Mouse (Mus musculus) kidney, embryonic 15.5 days (tissue): Measurements from ENCODE around the gene Tmtc4. TPM values are rescaled to one million over a fixed set of nuclear protein-coding genes. Genes with fewer than 3 reads are reported as not detected.
A peak's percentile ranks its signal among the peaks of the same experiment; 100 is the strongest.

Experiments
- ATAC-seq: fragments of 200-750 bp; cut with Nextera tagmentation; replicated peaks from 2 replicates; pipeline ENCODE4 v1.8.0; 2017; ENCODE audit warnings: moderate TSS enrichment; ENCODE audit not compliant: low FRiP score
- H3K27ac ChIP-seq: fragments of 300-500 bp; sonication (generic); 2 replicates; pipeline ENCODE4 v1.5.1; 2015; ENCODE audit warnings: mild to moderate bottlenecking, inconsistent platforms
- H3K27me3 ChIP-seq: fragments of 300-500 bp; sonication (generic); 2 replicates; pipeline ENCODE4 v1.6.1; 2015; ENCODE audit warnings: inconsistent platforms
- H3K36me3 ChIP-seq: fragments of 300-500 bp; sonication (generic); 2 replicates; pipeline ENCODE4 v1.6.1; 2015; ENCODE audit warnings: inconsistent platforms
- H3K4me1 ChIP-seq: fragments of 300-500 bp; sonication (generic); 2 replicates; pipeline ENCODE4 v1.6.1; 2015; ENCODE audit warnings: inconsistent platforms
- H3K4me2 ChIP-seq: fragments of 300-500 bp; sonication (generic); 2 replicates; pipeline ENCODE4 v1.6.1; 2015; ENCODE audit warnings: moderate library complexity, mild to moderate bottlenecking, inconsistent platforms
- H3K4me3 ChIP-seq: fragments of 300-500 bp; sonication (generic); replicated peaks from 2 replicates; pipeline ENCODE4 v1.5.1; 2015; ENCODE audit warnings: mild to moderate bottlenecking, inconsistent platforms
- H3K9ac ChIP-seq: fragments of 300-500 bp; sonication (generic); 2 replicates; pipeline ENCODE4 v1.6.1; 2015; ENCODE audit warnings: mild to moderate bottlenecking, inconsistent platforms
- H3K9me3 ChIP-seq: fragments of 300-500 bp; sonication (generic); replicated peaks from 2 replicates; pipeline ENCODE4 v1.6.1; 2016; ENCODE audit warnings: inconsistent platforms
- WGBS: fragments of 180-500 bp; shearing (Covaris S2); methylation state at CpG from one replicate; pipeline ENCODE4 v1.1.7; 2015; ENCODE audit warnings: mixed read lengths; 5-methylcytosine and 5-hydroxymethylcytosine counted together
- polyA plus RNA-seq: library from polyadenylated mRNA; unstranded; fragments of >200 nt; fragmentation: Nextera tagmentation; extraction: Ambion mirVana; gene quantifications from 2 replicates; pipeline ENCODE4 v1.2.1, GENCODE M21; 2015

The Tmtc4 gene
- polyA plus RNA-seq: 37.2 and 37.9 TPM in 2 replicates

GRCm38 (mm10) chr14:122983226-122984215 lies at the start of gene Tmtc4:
Tmtc4 (minus strand) TSS chr14:122984035.
- peak; percentile 99 for ATAC-seq
- under 1% methylated on average over 48 of the region's 54 CpGs for WGBS

GRCm38 (mm10) chr14:123032435-123032834 lies 48.6 kb upstream of the Tmtc4 start:
- Histone ChIP-seq H3K4me3 (no peak overlapping the region), H3K36me3 (no peaks in the 10 kb centered on the region), H3K27ac (no peak overlapping the region), H3K9ac (no peak overlapping the region), H3K9me3 (no peaks in the 10 kb centered on the region), H3K4me1 (no peaks in the 10 kb centered on the region), H3K4me2 (no peak overlapping the region), H3K27me3 (no peaks in the 10 kb centered on the region)
- no peak for ATAC-seq
- 43% methylated on average over 1 of the region's 1 CpGs for WGBS

More at GRCm38 (mm10) chr14:122983226-122984215, at the start of gene Tmtc4:
- H3K36me3 ChIP-seq: no peaks in the 10 kb centered on the region
- peaks cover 37% of the 10 kb centered on the region for H3K4me1 ChIP-seq
- no peaks in the 10 kb centered on the region for H3K9me3 ChIP-seq
- peak within 1 kb of the TSS; percentile 83 for H3K9ac ChIP-seq
- H3K4me2 ChIP-seq: peak within 1 kb of the TSS; percentile 91
- peak within 1 kb of the TSS; percentile 98 for H3K27ac ChIP-seq
- no peaks in the 10 kb centered on the region for H3K27me3 ChIP-seq
- peak within 1 kb of the TSS; percentile 80 for H3K4me3 ChIP-seq

- ATAC-seq: 0 out of 2 replicates have a peak, but pooled peaks have one; percentile 29
- Histone ChIP-seq H3K27me3 (no peaks in the 10 kb centered on the region), H3K9me3 (no peaks in the 10 kb centered on the region), H3K36me3 (no peaks in the 10 kb centered on the region), H3K27ac (no peak overlapping the region), H3K9ac (no peak overlapping the region), H3K4me3 (no peak overlapping the region), H3K4me1 (no peaks in the 10 kb centered on the region), H3K4me2 (no peak overlapping the region)
- 38% methylated on average over 2 of the region's 2 CpGs for WGBS
Measured at GRCm38 (mm10) chr14:123027876-123028275, 44.0 kb upstream of the Tmtc4 start.

- Histone ChIP-seq H3K4me3 (no peak overlapping the region), H3K9ac (no peak overlapping the region), H3K4me2 (no peak overlapping the region), H3K27me3 (no peaks in the 10 kb centered on the region), H3K36me3 (no peaks in the 10 kb centered on the region), H3K4me1 (no peaks in the 10 kb centered on the region), H3K27ac (no peak overlapping the region), H3K9me3 (no peaks in the 10 kb centered on the region)
- ATAC-seq: peak; percentile 66; the same call in 1 of the 2 replicates
Measured at GRCm38 (mm10) chr14:123022981-123023380, 39.1 kb upstream of the Tmtc4 start.

GRCm38 (mm10) chr14:123016310-123016709 lies 32.5 kb upstream of the Tmtc4 start:
- no peak for ATAC-seq
- Histone ChIP-seq H3K9ac (no peak overlapping the region), H3K4me1 (no peaks in the 10 kb centered on the region), H3K4me3 (no peak overlapping the region), H3K4me2 (no peak overlapping the region), H3K27me3 (no peaks in the 10 kb centered on the region), H3K36me3 (no peaks in the 10 kb centered on the region), H3K9me3 (no peaks in the 10 kb centered on the region), H3K27ac (no peak overlapping the region)
- 88% methylated on average over 1 of the region's 1 CpGs for WGBS

- H3K4me2 ChIP-seq: no peak overlapping the region
- H3K4me1 ChIP-seq: no peaks in the 10 kb centered on the region
- no peak overlapping the region for H3K27ac ChIP-seq
- H3K36me3 ChIP-seq: no peaks in the 10 kb centered on the region
- H3K9me3 ChIP-seq: no peaks in the 10 kb centered on the region
- H3K4me3 ChIP-seq: no peak overlapping the region
- no peaks in the 10 kb centered on the region for H3K27me3 ChIP-seq
- H3K9ac ChIP-seq: no peak overlapping the region
- no peak for ATAC-seq
- 80% methylated on average over 2 of the region's 2 CpGs for WGBS
Measured at GRCm38 (mm10) chr14:123015687-123016086, 31.9 kb upstream of the Tmtc4 start.

GRCm38 (mm10) chr14:123009108-123010018 lies 25.5 kb upstream of the Tmtc4 start:
- no peak overlapping the region for H3K4me2 ChIP-seq
- ATAC-seq: no peak
- H3K27me3 ChIP-seq: no peaks in the 10 kb centered on the region
- no peaks in the 10 kb centered on the region for H3K4me1 ChIP-seq
- no peaks in the 10 kb centered on the region for H3K36me3 ChIP-seq
- H3K9me3 ChIP-seq: no peaks in the 10 kb centered on the region
- H3K9ac ChIP-seq: no peak overlapping the region
- no peak overlapping the region for H3K27ac ChIP-seq
- 74% methylated on average over 18 of the region's 18 CpGs for WGBS
- no peak overlapping the region for H3K4me3 ChIP-seq

GRCm38 (mm10) chr14:123008672-123009071 lies 24.8 kb upstream of the Tmtc4 start:
- ATAC-seq: no peak
- no peak overlapping the region for H3K27ac ChIP-seq
- H3K4me3 ChIP-seq: no peak overlapping the region
- H3K36me3 ChIP-seq: no peaks in the 10 kb centered on the region
- H3K27me3 ChIP-seq: no peaks in the 10 kb centered on the region
- H3K4me1 ChIP-seq: no peaks in the 10 kb centered on the region
- no peak overlapping the region for H3K4me2 ChIP-seq
- H3K9ac ChIP-seq: no peak overlapping the region
- WGBS: 80% methylated on average over 2 of the region's 2 CpGs
- no peaks in the 10 kb centered on the region for H3K9me3 ChIP-seq

GRCm38 (mm10) chr14:123003715-123004114 lies 19.9 kb upstream of the Tmtc4 start:
- no peaks in the 10 kb centered on the region for H3K27me3 ChIP-seq
- H3K9ac ChIP-seq: no peak overlapping the region
- H3K36me3 ChIP-seq: no peaks in the 10 kb centered on the region
- H3K27ac ChIP-seq: no peak overlapping the region
- 86% methylated on average over 1 of the region's 1 CpGs for WGBS
- H3K4me1 ChIP-seq: no peaks in the 10 kb centered on the region
- no peak overlapping the region for H3K4me2 ChIP-seq
- no peak overlapping the region for H3K4me3 ChIP-seq
- no peaks in the 10 kb centered on the region for H3K9me3 ChIP-seq
- ATAC-seq: no peak

GRCm38 (mm10) chr14:123001391-123001790 lies 17.6 kb upstream of the Tmtc4 start:
- H3K4me2 ChIP-seq: no peak overlapping the region
- no peak for ATAC-seq
- H3K9me3 ChIP-seq: no peaks in the 10 kb centered on the region
- no peaks in the 10 kb centered on the region for H3K27me3 ChIP-seq
- H3K4me3 ChIP-seq: no peak overlapping the region
- H3K4me1 ChIP-seq: no peaks in the 10 kb centered on the region
- 12% methylated on average over 3 of the region's 3 CpGs for WGBS
- no peak overlapping the region for H3K27ac ChIP-seq
- no peak overlapping the region for H3K9ac ChIP-seq
- no peaks in the 10 kb centered on the region for H3K36me3 ChIP-seq

- ATAC-seq: no peak
- Histone ChIP-seq H3K9me3 (no peaks in the 10 kb centered on the region), H3K9ac (no peak overlapping the region), H3K4me2 (no peak overlapping the region), H3K4me3 (no peak overlapping the region), H3K4me1 (no peaks in the 10 kb centered on the region), H3K27me3 (no peaks in the 10 kb centered on the region), H3K27ac (no peak overlapping the region), H3K36me3 (no peaks in the 10 kb centered on the region)
- WGBS: 83% methylated on average over 1 of the region's 1 CpGs
Measured at GRCm38 (mm10) chr14:122997465-122997864, 13.6 kb upstream of the Tmtc4 start.

- H3K27ac ChIP-seq: no peak overlapping the region
- no peak overlapping the region for H3K4me3 ChIP-seq
- no peaks in the 10 kb centered on the region for H3K27me3 ChIP-seq
- no peaks in the 10 kb centered on the region for H3K36me3 ChIP-seq
- no peaks in the 10 kb centered on the region for H3K9me3 ChIP-seq
- H3K9ac ChIP-seq: no peak overlapping the region
- 91% methylated on average over 2 of the region's 2 CpGs for WGBS
- H3K4me1 ChIP-seq: no peaks in the 10 kb centered on the region
- H3K4me2 ChIP-seq: no peak overlapping the region
- no peak for ATAC-seq
Measured at GRCm38 (mm10) chr14:122993935-122994334, 10.1 kb upstream of the Tmtc4 start.
